Mouse (Mus musculus) stomach, postnatal 0 days (tissue): Measurements from ENCODE around the gene Fbxo40.

Experiments used
- CTCF ChIP-seq: IDR thresholded peaks from 2 replicates; pipeline ENCODE4 v1.5.1; 2016; ENCODE audit warnings: antibody characterized with exemption, low read depth, mild to moderate bottlenecking, moderate library complexity
- EP300 ChIP-seq: optimal IDR thresholded peaks from 2 replicates; pipeline ENCODE3; 2016; ENCODE audit warnings: antibody characterized with exemption

DNA sequence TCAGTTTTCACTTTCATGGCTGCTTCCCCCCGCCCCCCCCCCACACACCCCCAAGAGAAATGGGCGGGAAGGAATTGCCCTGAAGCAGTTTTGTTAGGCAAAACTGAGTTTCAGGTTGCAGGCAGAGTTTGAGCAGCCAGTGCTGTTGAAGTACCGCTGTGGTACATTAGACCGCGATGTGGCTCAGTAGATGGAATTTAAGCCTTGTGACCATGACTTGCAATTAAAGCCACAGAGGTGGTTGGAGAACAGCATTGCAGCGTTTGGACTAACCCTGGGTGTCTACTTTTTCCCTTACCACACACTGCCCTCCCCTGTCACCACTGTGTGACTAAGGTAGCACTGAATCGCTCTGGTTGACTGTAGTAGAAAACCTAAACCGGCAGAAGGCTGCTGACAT lies 774 bp downstream of the Fbxo40 start:
- TF ChIP-seq CTCF (no peak), EP300 (no peak)
